Comparison of ENCODE assay signal across 7 mouse cellular contexts in genomic region chr8:88454048-88454696, GRCm38 (mm10).
DNase-seq lines count a peak whose midpoint lies in the region; ATAC-seq and TF ChIP-seq lines count a peak whose summit lies in the region.

No protein-coding gene starts in this region.

- under 1% methylated on average over 64 of the region's 75 CpGs for WGBS in intestine, postnatal 0 days
- under 1% methylated on average over 73 of the region's 75 CpGs for WGBS in limb, embryonic 12.5 days
- under 1% methylated on average over 64 of the region's 75 CpGs for WGBS in midbrain, embryonic 11.5 days

- peak overlapping the region; percentile 31; the same call in 1 of the 2 replicates for H3K9ac ChIP-seq in intestine, postnatal 0 days (ENCODE audit: low read depth, low read length)
- peak overlapping the region; percentile 71 for H3K9ac ChIP-seq in limb, embryonic 12.5 days (replicated peaks)
- peak overlapping the region; percentile 64 for H3K9ac ChIP-seq in midbrain, embryonic 11.5 days (ENCODE audit: low read length)

- H3K4me1 ChIP-seq in intestine, postnatal 0 days (replicated peaks; ENCODE audit: control insufficient read depth, insufficient read depth, low read length), result no peaks in the 10 kb centered on the region
- H3K4me1 ChIP-seq in limb, embryonic 12.5 days (replicated peaks), result peaks cover 46% of the 10 kb centered on the region
- peaks cover 32% of the 10 kb centered on the region for H3K4me1 ChIP-seq in midbrain, embryonic 11.5 days (ENCODE audit: control insufficient read depth, insufficient read depth, low read length)

- peaks cover 65% of the 10 kb centered on the region for H3K27me3 ChIP-seq in intestine, postnatal 0 days (replicated peaks; ENCODE audit: control insufficient read depth, insufficient read depth, low read length)
- H3K27me3 ChIP-seq in limb, embryonic 12.5 days, result peaks cover 54% of the 10 kb centered on the region
- peaks cover 15% of the 10 kb centered on the region for H3K27me3 ChIP-seq in midbrain, embryonic 11.5 days (ENCODE audit: control insufficient read depth, insufficient read depth, low read length)

- TF ChIP-seq CTCF in intestine, postnatal 0 days (IDR thresholded peaks at IDR 0.05; ENCODE audit: low read depth), result no peak

- H3K4me2 ChIP-seq in intestine, postnatal 0 days (replicated peaks; ENCODE audit: low read depth), result peak overlapping the region; percentile 95
- peak overlapping the region; percentile 96 for H3K4me2 ChIP-seq in limb, embryonic 12.5 days
- peak overlapping the region; percentile 71 for H3K4me2 ChIP-seq in midbrain, embryonic 11.5 days

- 0 out of 2 replicates have a peak, but pooled peaks cover 5% of the 10 kb centered on the region for H3K9me3 ChIP-seq in intestine, postnatal 0 days (ENCODE audit: control insufficient read depth)
- peaks cover 10% of the 10 kb centered on the region; the same call in 1 of the 2 replicates for H3K9me3 ChIP-seq in limb, embryonic 12.5 days
- no peaks in the 10 kb centered on the region; the same call in 1 of the 2 replicates for H3K9me3 ChIP-seq in midbrain, embryonic 11.5 days (ENCODE audit: control insufficient read depth, low read length)

- peak; percentile 48 to 52 for DNase-seq in adrenal gland, postnatal 4 days (ENCODE audit: low spot score in 2 of 2)
- peak; percentile 81 to 87 for DNase-seq in cerebellum, postnatal 25 days
- DNase-seq in frontal cortex, postnatal 25 days (ENCODE audit: low spot score in 2 of 2), result peak; percentile 23 to 24
- peak; percentile 97 for DNase-seq in midbrain, embryonic 11.5 days (ENCODE audit: low spot score, missing footprints)
- DNase-seq in skeletal muscle tissue, adult 2 months (ENCODE audit: low read depth, low spot score), result peak; percentile 3

- no peak overlapping the region for H3K27ac ChIP-seq in intestine, postnatal 0 days (ENCODE audit: low read depth, low read length)
- peak overlapping the region; percentile 82 for H3K27ac ChIP-seq in limb, embryonic 12.5 days
- H3K27ac ChIP-seq in midbrain, embryonic 11.5 days (ENCODE audit: low read depth, low read length), result peak overlapping the region; percentile 70

- peak; percentile 45 for ATAC-seq in intestine, postnatal 0 days
- ATAC-seq in limb, embryonic 12.5 days (ENCODE audit: insufficient number of reproducible peaks, insufficient read depth, low FRiP score, low TSS enrichment, low read depth), result peak; percentile 56
- peak; percentile 82 for ATAC-seq in midbrain, embryonic 11.5 days (ENCODE audit: low FRiP score)

- peak overlapping the region; percentile 52 for H3K4me3 ChIP-seq in intestine, postnatal 0 days (ENCODE audit: low read depth, low read length)
- H3K4me3 ChIP-seq in limb, embryonic 12.5 days (replicated peaks), result peak overlapping the region; percentile 58
- H3K4me3 ChIP-seq in midbrain, embryonic 11.5 days (ENCODE audit: low read depth, low read length), result peak overlapping the region; percentile 34

- H3K36me3 ChIP-seq in intestine, postnatal 0 days (ENCODE audit: control insufficient read depth, insufficient read depth), result no peaks in the 10 kb centered on the region
- H3K36me3 ChIP-seq in limb, embryonic 12.5 days, result no peaks in the 10 kb centered on the region
- no peaks in the 10 kb centered on the region for H3K36me3 ChIP-seq in midbrain, embryonic 11.5 days (ENCODE audit: control insufficient read depth, insufficient read depth, low read length)

Comparison
In these comparisons a context has a peak if more than half of its experiments do, and no peak if none do; other contexts are left out.
1. DNase-seq: peak in every context shown above with its lines; median percentile 97 in midbrain, embryonic 11.5 days; 84 in cerebellum, postnatal 25 days; 50 in adrenal gland, postnatal 4 days; 24 in frontal cortex, postnatal 25 days; 3 in skeletal muscle tissue, adult 2 months.